Mouse (Mus musculus): Measurements from ENCODE around the gene 4931428F04Rik. TPM values are rescaled to one million over a fixed set of nuclear protein-coding genes. Genes with fewer than 3 reads are reported as not detected.

Gene 4931428F04Rik
- total RNA-seq, 2 experiments from 2014 or later = 0.53 to 0.74 TPM

- no peak for DNase-seq (ENCODE audit: low spot score)
Measured at GRCm38 (mm10) chr8:105288231-105288630, 1.4 kb downstream of the 4931428F04Rik start.

GRCm38 (mm10) chr8:105286907-105287306 lies 2.8 kb downstream of the 4931428F04Rik start:
- no peak for DNase-seq (ENCODE audit: low spot score)

- DNase-seq (ENCODE audit: low spot score) = no peak
Measured at GRCm38 (mm10) chr8:105285514-105285913, 4.2 kb downstream of the 4931428F04Rik start.

GRCm38 (mm10) chr8:105283074-105283473 lies 6.6 kb downstream of the 4931428F04Rik start:
- peak; percentile 54 for DNase-seq (ENCODE audit: low spot score)

GRCm38 (mm10) chr8:105282239-105282638 lies 7.4 kb downstream of the 4931428F04Rik start:
- DNase-seq (ENCODE audit: low spot score) = no peak

GRCm38 (mm10) chr8:105281821-105282220 lies 7.8 kb downstream of the 4931428F04Rik start:
- DNase-seq (ENCODE audit: low spot score) = no peak

GRCm38 (mm10) chr8:105280567-105280966 lies 9.1 kb downstream of the 4931428F04Rik start:
- no peak for DNase-seq (ENCODE audit: low spot score)

- DNase-seq (ENCODE audit: low spot score) = peak; percentile 87
Measured at GRCm38 (mm10) chr8:105278911-105279334, 10.7 kb downstream of the 4931428F04Rik start.

GRCm38 (mm10) chr8:105276292-105277120 lies 13.2 kb downstream of the 4931428F04Rik start:
- DNase-seq (ENCODE audit: low spot score) = peak; percentile 76

- no peak for DNase-seq (ENCODE audit: low spot score)
Measured at GRCm38 (mm10) chr8:105275840-105276239, 13.8 kb downstream of the 4931428F04Rik start, which contains the start of gene Nol3. TSS of gene Nol3 (plus strand) at chr8:105276140.

- DNase-seq (ENCODE audit: low spot score) = no peak
Measured at GRCm38 (mm10) chr8:105275387-105275786, 14.3 kb downstream of the 4931428F04Rik start.

- DNase-seq (ENCODE audit: low spot score) = no peak
Measured at GRCm38 (mm10) chr8:105270916-105271186, 18.8 kb downstream of the 4931428F04Rik start.

- DNase-seq (ENCODE audit: low spot score) = no peak
Measured at GRCm38 (mm10) chr8:105270101-105270915, 19.4 kb downstream of the 4931428F04Rik start.

GRCm38 (mm10) chr8:105269461-105269947 lies 20.2 kb downstream of the 4931428F04Rik start, which contains the start of gene Hsf4:
TSS of gene Hsf4 (plus strand) at chr8:105269801.
- DNase-seq (ENCODE audit: low spot score) = peak; percentile 74

GRCm38 (mm10) chr8:105269075-105269458 lies 20.6 kb downstream of the 4931428F04Rik start:
- DNase-seq (ENCODE audit: low spot score) = no peak

- no peak for DNase-seq (ENCODE audit: low spot score)
Measured at GRCm38 (mm10) chr8:105268342-105269074, 21.2 kb downstream of the 4931428F04Rik start.

- no peak for DNase-seq (ENCODE audit: low spot score)
Measured at GRCm38 (mm10) chr8:105266775-105267174, 22.9 kb downstream of the 4931428F04Rik start.

GRCm38 (mm10) chr8:105265128-105265527 lies 24.5 kb downstream of the 4931428F04Rik start:
- DNase-seq (ENCODE audit: low spot score) = no peak

- DNase-seq (ENCODE audit: low spot score) = peak; percentile 64
Measured at GRCm38 (mm10) chr8:105264024-105264982, 25.4 kb downstream of the 4931428F04Rik start, which contains the start of the genes Tradd and Fbxl8. TSS of gene Tradd (minus strand) at chr8:105264609. TSS of gene Fbxl8 (plus strand) at chr8:105264648.

GRCm38 (mm10) chr8:105263244-105263912 lies 26.3 kb downstream of the 4931428F04Rik start:
- no peak for DNase-seq (ENCODE audit: low spot score)
